Mouse (Mus musculus): Measurements from ENCODE around the gene Fbxw10. TPM values are rescaled to one million over a fixed set of nuclear protein-coding genes. Genes with fewer than 3 reads are reported as not detected.
A peak's percentile ranks its signal among the peaks of the same experiment; 100 is the strongest.

Gene Fbxw10
- polyA plus RNA-seq, 1 experiment from 2014 or later, result 0.60 TPM

GRCm38 (mm10) chr11:62847655-62848191 is 854 bp downstream of the Fbxw10 start:
- Histone ChIP-seq H3K4me1 (ENCODE audit: control insufficient read depth, insufficient read depth, low read length) (peaks cover 15% of the 10 kb centered on the region; the same call in 1 of the 2 replicates), H3K9ac (ENCODE audit: low read depth, low read length) (no peak overlapping the region), H3K27me3 (replicated peaks; ENCODE audit: control insufficient read depth, insufficient read depth, low read length) (no peaks in the 10 kb centered on the region), H3K27ac (replicated peaks; ENCODE audit: low read depth, low read length) (peak overlapping the region; percentile 85), H3K4me3 (ENCODE audit: low read depth, low read length) (no peak overlapping the region), H3K36me3 (ENCODE audit: control insufficient read depth, insufficient read depth, low read length) (no peaks in the 10 kb centered on the region), H3K9me3 (ENCODE audit: control insufficient read depth, low read length) (no peaks in the 10 kb centered on the region), H3K4me2 (ENCODE audit: low read depth, low read length) (peak overlapping the region; percentile 51)
- 24% methylated on average over 4 of the region's 4 CpGs for WGBS
- no peak for DNase-seq (ENCODE audit: low spot score)
- ATAC-seq (ENCODE audit: low read depth), result no peak

GRCm38 (mm10) chr11:62848301-62848700 is 1.4 kb downstream of the Fbxw10 start:
- Histone ChIP-seq H3K4me3 (ENCODE audit: low read depth, low read length) (no peak overlapping the region), H3K27ac (replicated peaks; ENCODE audit: low read depth, low read length) (no peak overlapping the region; the same call in 1 of the 2 replicates), H3K9ac (ENCODE audit: low read depth, low read length) (no peak overlapping the region), H3K27me3 (replicated peaks; ENCODE audit: control insufficient read depth, insufficient read depth, low read length) (no peaks in the 10 kb centered on the region), H3K36me3 (ENCODE audit: control insufficient read depth, insufficient read depth, low read length) (no peaks in the 10 kb centered on the region), H3K4me2 (ENCODE audit: low read depth, low read length) (no peak overlapping the region), H3K4me1 (ENCODE audit: control insufficient read depth, insufficient read depth, low read length) (peaks cover 15% of the 10 kb centered on the region; the same call in 1 of the 2 replicates), H3K9me3 (ENCODE audit: control insufficient read depth, low read length) (no peaks in the 10 kb centered on the region)
- ATAC-seq (ENCODE audit: low read depth), result no peak
- 27% methylated on average over 2 of the region's 2 CpGs for WGBS
- DNase-seq (ENCODE audit: low spot score), result no peak

- peaks cover 15% of the 10 kb centered on the region; the same call in 1 of the 2 replicates for H3K4me1 ChIP-seq (ENCODE audit: control insufficient read depth, insufficient read depth, low read length)
- H3K9ac ChIP-seq (ENCODE audit: low read depth, low read length), result no peak overlapping the region
- no peaks in the 10 kb centered on the region for H3K9me3 ChIP-seq (ENCODE audit: control insufficient read depth, low read length)
- H3K27me3 ChIP-seq (replicated peaks; ENCODE audit: control insufficient read depth, insufficient read depth, low read length), result no peaks in the 10 kb centered on the region
- H3K4me2 ChIP-seq (ENCODE audit: low read depth, low read length), result no peak overlapping the region
- H3K36me3 ChIP-seq (ENCODE audit: control insufficient read depth, insufficient read depth, low read length), result no peaks in the 10 kb centered on the region
- H3K27ac ChIP-seq (replicated peaks; ENCODE audit: low read depth, low read length), result no peak overlapping the region
- H3K4me3 ChIP-seq (ENCODE audit: low read depth, low read length), result no peak overlapping the region
- ATAC-seq (ENCODE audit: low read depth) (no peak), DNase-seq (ENCODE audit: low spot score) (peak; percentile 19)
- WGBS, result 75% methylated on average over 1 of the region's 1 CpGs
These were observed 4.3 kb downstream of the Fbxw10 start for GRCm38 (mm10) chr11:62851199-62851598.

- ATAC-seq (ENCODE audit: low read depth), result no peak
- Histone ChIP-seq H3K36me3 (ENCODE audit: control insufficient read depth, insufficient read depth, low read length) (no peaks in the 10 kb centered on the region), H3K4me1 (ENCODE audit: control insufficient read depth, insufficient read depth, low read length) (0 out of 2 replicates have a peak, but pooled peaks cover 2% of the 10 kb centered on the region), H3K4me2 (ENCODE audit: low read depth, low read length) (no peak overlapping the region), H3K4me3 (ENCODE audit: low read depth, low read length) (no peak overlapping the region), H3K9me3 (ENCODE audit: control insufficient read depth, low read length) (no peaks in the 10 kb centered on the region), H3K27me3 (replicated peaks; ENCODE audit: control insufficient read depth, insufficient read depth, low read length) (no peaks in the 10 kb centered on the region), H3K27ac (replicated peaks; ENCODE audit: low read depth, low read length) (no peak overlapping the region), H3K9ac (ENCODE audit: low read depth, low read length) (no peak overlapping the region)
- WGBS, result 86% methylated on average over 6 of the region's 6 CpGs
- no peak for DNase-seq (ENCODE audit: low spot score)
These were observed 6.5 kb downstream of the Fbxw10 start for GRCm38 (mm10) chr11:62853334-62853733.

- Histone ChIP-seq H3K27me3 (replicated peaks; ENCODE audit: control insufficient read depth, insufficient read depth, low read length) (no peaks in the 10 kb centered on the region), H3K9me3 (ENCODE audit: control insufficient read depth, low read length) (no peaks in the 10 kb centered on the region), H3K4me1 (ENCODE audit: control insufficient read depth, insufficient read depth, low read length) (no peaks in the 10 kb centered on the region; the same call in 1 of the 2 replicates), H3K36me3 (ENCODE audit: control insufficient read depth, insufficient read depth, low read length) (no peaks in the 10 kb centered on the region), H3K9ac (ENCODE audit: low read depth, low read length) (no peak overlapping the region), H3K27ac (replicated peaks; ENCODE audit: low read depth, low read length) (no peak overlapping the region), H3K4me2 (ENCODE audit: low read depth, low read length) (no peak overlapping the region), H3K4me3 (ENCODE audit: low read depth, low read length) (no peak overlapping the region)
- DNase-seq (ENCODE audit: low spot score) (no peak), ATAC-seq (ENCODE audit: low read depth) (no peak)
- WGBS, result 70% methylated on average over 4 of the region's 4 CpGs
These were observed 18.7 kb downstream of the Fbxw10 start for GRCm38 (mm10) chr11:62865562-62865961.

GRCm38 (mm10) chr11:62866685-62867084 is 19.8 kb downstream of the Fbxw10 start:
- WGBS, result 76% methylated on average over 7 of the region's 7 CpGs

GRCm38 (mm10) chr11:62869201-62869600 is 22.3 kb downstream of the Fbxw10 start:
- ATAC-seq (ENCODE audit: low read depth) (no peak), DNase-seq (ENCODE audit: low spot score) (peak; percentile 40)
- no peaks in the 10 kb centered on the region for H3K9me3 ChIP-seq (ENCODE audit: control insufficient read depth, low read length)
- WGBS, result 54% methylated on average over 5 of the region's 5 CpGs
- no peaks in the 10 kb centered on the region; the same call in 1 of the 2 replicates for H3K4me1 ChIP-seq (ENCODE audit: control insufficient read depth, insufficient read depth, low read length)
- no peak overlapping the region for H3K9ac ChIP-seq (ENCODE audit: low read depth, low read length)
- no peak overlapping the region for H3K4me3 ChIP-seq (ENCODE audit: low read depth, low read length)
- H3K27ac ChIP-seq (replicated peaks; ENCODE audit: low read depth, low read length), result no peak overlapping the region
- H3K27me3 ChIP-seq (replicated peaks; ENCODE audit: control insufficient read depth, insufficient read depth, low read length), result no peaks in the 10 kb centered on the region
- H3K36me3 ChIP-seq (ENCODE audit: control insufficient read depth, insufficient read depth, low read length), result no peaks in the 10 kb centered on the region
- H3K4me2 ChIP-seq (ENCODE audit: low read depth, low read length), result no peak overlapping the region

More at GRCm38 (mm10) chr11:62866685-62867084, 19.8 kb downstream of the Fbxw10 start:
- H3K9me3 ChIP-seq (ENCODE audit: control insufficient read depth, low read length), result no peaks in the 10 kb centered on the region
- H3K27ac ChIP-seq (replicated peaks; ENCODE audit: low read depth, low read length), result no peak overlapping the region
- H3K4me1 ChIP-seq (ENCODE audit: control insufficient read depth, insufficient read depth, low read length), result no peaks in the 10 kb centered on the region; the same call in 1 of the 2 replicates
- ATAC-seq (ENCODE audit: low read depth), result no peak
- no peak overlapping the region for H3K4me2 ChIP-seq (ENCODE audit: low read depth, low read length)
- no peaks in the 10 kb centered on the region for H3K27me3 ChIP-seq (replicated peaks; ENCODE audit: control insufficient read depth, insufficient read depth, low read length)
- no peak overlapping the region for H3K9ac ChIP-seq (ENCODE audit: low read depth, low read length)
- H3K36me3 ChIP-seq (ENCODE audit: control insufficient read depth, insufficient read depth, low read length), result no peaks in the 10 kb centered on the region
- no peak overlapping the region for H3K4me3 ChIP-seq (ENCODE audit: low read depth, low read length)
- no peak for DNase-seq (ENCODE audit: low spot score)

- Histone ChIP-seq H3K4me2 (ENCODE audit: low read depth, low read length) (no peak overlapping the region), H3K36me3 (ENCODE audit: control insufficient read depth, insufficient read depth, low read length) (no peaks in the 10 kb centered on the region), H3K27ac (replicated peaks; ENCODE audit: low read depth, low read length) (no peak overlapping the region), H3K9ac (ENCODE audit: low read depth, low read length) (no peak overlapping the region), H3K27me3 (replicated peaks; ENCODE audit: control insufficient read depth, insufficient read depth, low read length) (no peaks in the 10 kb centered on the region), H3K4me3 (ENCODE audit: low read depth, low read length) (no peak overlapping the region), H3K9me3 (ENCODE audit: control insufficient read depth, low read length) (no peaks in the 10 kb centered on the region), H3K4me1 (ENCODE audit: control insufficient read depth, insufficient read depth, low read length) (no peaks in the 10 kb centered on the region; the same call in 1 of the 2 replicates)
- WGBS, result 78% methylated on average over 8 of the region's 8 CpGs
- DNase-seq (ENCODE audit: low spot score), result no peak
- no peak for ATAC-seq (ENCODE audit: low read depth)
These were observed 23.0 kb downstream of the Fbxw10 start for GRCm38 (mm10) chr11:62869715-62870371.

- 72% methylated on average over 9 of the region's 9 CpGs for WGBS
- Histone ChIP-seq H3K4me1 (ENCODE audit: control insufficient read depth, insufficient read depth, low read length) (no peaks in the 10 kb centered on the region; the same call in 1 of the 2 replicates), H3K27me3 (replicated peaks; ENCODE audit: control insufficient read depth, insufficient read depth, low read length) (no peaks in the 10 kb centered on the region), H3K9me3 (ENCODE audit: control insufficient read depth, low read length) (no peaks in the 10 kb centered on the region), H3K4me2 (ENCODE audit: low read depth, low read length) (no peak overlapping the region), H3K9ac (ENCODE audit: low read depth, low read length) (no peak overlapping the region), H3K27ac (replicated peaks; ENCODE audit: low read depth, low read length) (no peak overlapping the region), H3K36me3 (ENCODE audit: control insufficient read depth, insufficient read depth, low read length) (no peaks in the 10 kb centered on the region), H3K4me3 (ENCODE audit: low read depth, low read length) (no peak overlapping the region)
- DNase-seq (ENCODE audit: low spot score) (no peak), ATAC-seq (ENCODE audit: low read depth) (no peak)
These were observed 26.6 kb downstream of the Fbxw10 start for GRCm38 (mm10) chr11:62873479-62873878.
